Mouse (Mus musculus): ENCODE measurements around the gene Lcmt2.

The Lcmt2 gene

DNA sequence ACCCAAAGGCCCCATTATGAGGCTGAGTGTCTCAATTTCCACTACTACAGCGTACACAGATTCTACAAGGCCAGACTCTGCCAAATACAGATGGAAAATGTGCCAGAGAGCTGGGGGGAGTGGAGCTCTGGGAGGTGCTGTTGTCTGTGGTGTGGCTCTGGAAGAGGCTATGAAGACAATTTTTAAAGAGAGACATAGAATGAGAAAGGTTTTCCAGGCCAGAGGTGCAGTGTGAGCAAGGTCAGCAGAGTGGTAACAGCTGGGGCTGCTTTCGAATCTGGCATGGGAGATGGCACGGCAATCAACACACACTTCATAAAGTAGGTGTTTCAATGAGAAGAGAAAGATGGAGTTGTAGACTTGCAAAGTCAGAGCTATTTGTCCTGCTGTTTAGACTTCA lies 21.2 kb downstream of the Lcmt2 start:
- in situ Hi-C loops (cut with MboI, MseI), result no loop called here

DNA sequence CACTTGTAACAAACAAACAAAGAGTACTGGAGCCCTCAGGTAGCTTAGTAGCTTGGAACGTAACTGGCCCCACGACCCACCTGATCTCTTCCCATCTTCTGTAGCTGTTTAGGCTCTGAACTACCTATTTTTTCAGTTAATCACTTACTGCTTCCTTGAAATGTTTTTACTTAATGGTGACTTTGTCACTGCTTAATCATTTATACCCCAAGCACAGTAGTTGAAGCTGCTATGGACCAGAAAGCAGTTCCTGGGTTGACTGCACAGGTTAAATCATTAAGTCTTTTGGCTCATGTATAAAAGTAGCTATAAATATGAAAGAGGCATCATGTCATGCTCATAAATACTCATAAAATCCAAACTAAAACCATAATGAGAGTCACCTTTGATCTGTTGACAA lies 25.0 kb downstream of the Lcmt2 start:
- in situ Hi-C loops (cut with MboI, MseI), result no loop called here

DNA sequence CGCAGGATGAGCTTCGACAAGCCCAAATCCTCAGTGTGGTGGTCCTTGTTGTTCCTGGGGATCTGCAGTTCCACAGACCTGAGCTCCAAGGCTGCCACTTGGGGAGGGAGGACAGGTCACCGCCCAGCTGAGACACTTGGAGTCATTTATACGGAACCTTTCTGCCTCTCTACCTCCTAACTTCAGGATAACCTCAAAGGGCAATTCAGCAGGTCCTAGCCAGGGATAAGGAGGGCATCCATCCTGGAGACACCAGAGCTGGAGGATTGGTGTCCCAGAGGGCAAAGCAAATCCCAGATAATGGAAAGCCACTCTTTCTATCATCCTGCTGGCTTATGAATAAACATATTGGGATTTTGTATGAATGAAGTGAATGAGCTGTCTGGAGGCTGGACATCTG lies 30.8 kb downstream of the Lcmt2 start, which contains the start of gene Tgm7:
Tgm7 (minus strand) TSS at position 101 of the 400 bp plus-strand sequence.
- in situ Hi-C loops (cut with MboI, MseI), result no loop called here

DNA sequence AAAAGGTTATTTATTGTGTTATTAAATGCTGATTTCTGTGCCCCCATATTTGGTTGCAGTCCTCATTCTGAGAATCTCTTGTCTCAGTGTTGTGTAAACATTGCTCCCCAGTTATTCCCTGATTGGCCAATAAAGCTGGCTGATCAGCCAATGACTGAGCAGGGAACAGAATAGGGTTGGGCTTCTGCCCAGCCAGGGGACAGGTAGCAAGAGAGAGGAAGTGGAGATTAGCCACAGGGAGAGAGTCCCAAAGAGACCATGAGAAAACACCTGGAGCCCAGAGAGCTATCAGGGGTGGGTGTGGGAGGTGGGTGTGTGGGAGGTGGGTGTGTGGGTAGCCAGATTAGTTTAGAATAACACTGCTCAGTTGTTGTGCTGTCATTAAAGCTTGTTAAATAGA lies 34.5 kb downstream of the Lcmt2 start:
- in situ Hi-C loops (cut with MboI, MseI), result no loop called here

DNA sequence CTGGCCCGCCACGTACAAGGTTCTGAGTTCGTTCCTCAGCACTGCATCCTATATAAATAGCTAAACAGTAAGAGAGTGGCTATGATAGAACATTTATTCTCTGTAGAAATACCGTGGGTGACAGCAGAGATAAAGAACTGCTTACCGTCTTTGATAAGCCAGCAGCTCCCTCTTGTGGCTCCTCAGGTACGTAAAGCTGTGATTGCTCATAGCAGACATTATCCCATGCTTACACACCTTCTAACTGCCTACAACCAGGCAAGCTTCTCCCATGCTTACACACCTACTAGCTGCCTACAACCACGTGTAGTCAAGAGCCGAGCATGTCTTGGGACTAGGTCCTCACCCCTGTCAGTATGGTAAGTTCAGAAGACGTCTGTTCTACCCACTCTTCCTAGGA lies 38.4 kb downstream of the Lcmt2 start:
- in situ Hi-C loops (cut with MboI, MseI), result no loop called here

DNA sequence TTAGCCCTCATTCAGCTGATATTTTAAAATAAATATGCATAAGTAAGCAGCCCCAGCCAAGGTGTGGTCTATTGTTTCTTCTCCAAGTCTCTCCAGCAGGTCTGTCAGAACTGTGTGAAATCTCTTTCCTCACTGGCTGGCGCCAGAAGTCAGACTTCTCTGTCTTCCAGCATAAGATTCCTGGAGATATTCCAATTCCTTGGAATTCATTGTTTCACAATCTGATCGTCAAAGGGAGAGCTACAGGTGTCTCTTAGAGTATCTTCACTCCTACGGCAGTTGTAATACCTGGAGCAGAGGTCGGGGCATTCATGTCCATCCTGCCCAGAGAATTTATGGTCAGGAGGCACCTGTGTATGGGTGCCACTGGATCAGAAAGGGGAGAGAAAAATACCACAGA lies 50.7 kb downstream of the Lcmt2 start:
- in situ Hi-C loops (cut with MboI, MseI), result loop anchor here in 1 of 2 experiments (5.0 to 10.0 kb wide), 2 partner anchors 47 to 625 kb away; no protein-coding TSS in a partner anchor

DNA sequence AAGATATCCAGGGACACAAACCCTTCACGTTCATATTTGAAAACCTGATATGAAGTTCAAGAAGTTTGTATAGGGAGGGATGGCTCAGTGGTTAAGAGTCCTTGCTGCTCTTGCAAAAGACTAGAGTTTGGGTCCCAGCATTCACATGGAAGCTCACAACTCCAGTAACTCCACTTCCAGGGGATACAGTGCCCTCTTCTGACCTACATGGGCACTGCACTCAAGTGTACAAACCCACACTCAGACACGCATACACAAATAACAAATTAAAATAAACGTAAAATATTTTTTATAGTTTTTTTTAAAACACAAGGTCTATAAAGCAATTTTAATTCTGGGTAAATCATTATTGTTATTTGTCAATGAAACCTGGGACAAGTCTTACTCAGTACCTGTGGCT lies 51.9 kb downstream of the Lcmt2 start:
- in situ Hi-C loops (cut with MboI, MseI), result loop anchor here in 1 of 2 experiments (5.0 kb wide), 1 partner anchor 46 kb away; no protein-coding TSS in a partner anchor

DNA sequence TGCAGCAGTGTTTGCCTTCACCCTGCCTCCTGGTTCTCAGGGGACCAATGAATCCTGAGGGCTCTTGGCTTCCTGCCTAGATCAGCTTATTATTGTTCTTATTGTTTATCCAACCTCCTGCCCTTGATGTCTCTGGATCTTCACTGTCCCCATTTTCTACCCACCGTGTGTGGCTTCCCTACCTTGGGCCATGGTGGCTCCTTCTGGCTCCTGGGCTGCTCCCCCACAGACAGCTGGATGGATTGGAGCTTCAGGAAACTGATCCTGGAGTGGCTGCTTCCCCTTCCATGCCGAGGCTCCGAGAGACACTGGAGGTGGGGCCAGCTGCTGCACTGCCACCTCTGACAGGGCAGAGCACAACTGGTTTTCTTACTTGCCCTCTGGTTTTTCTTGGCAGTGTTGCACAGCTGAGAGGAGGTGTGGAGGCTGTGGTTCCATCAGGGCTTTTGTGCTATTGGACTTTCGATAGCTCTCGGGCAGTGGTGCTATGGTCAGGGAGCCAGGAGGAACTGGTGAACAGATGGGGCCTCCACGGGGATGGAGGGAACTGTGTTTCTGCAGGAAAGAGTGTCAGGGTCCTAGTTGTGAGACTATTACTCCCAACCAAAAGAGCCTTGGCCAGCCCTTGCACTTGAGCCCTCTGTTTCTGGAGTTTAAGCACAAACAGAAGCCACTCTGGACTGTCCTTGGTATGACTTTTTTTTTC lies 54.8 kb downstream of the Lcmt2 start, which contains the start of gene Tgm5:
Tgm5 (minus strand) TSS at position 362 of the 706 bp plus-strand sequence.
- in situ Hi-C loops (cut with MboI, MseI), result loop anchor here in 1 of 2 experiments (5.0 kb wide), 1 partner anchor 43 kb away; no protein-coding TSS in a partner anchor

DNA sequence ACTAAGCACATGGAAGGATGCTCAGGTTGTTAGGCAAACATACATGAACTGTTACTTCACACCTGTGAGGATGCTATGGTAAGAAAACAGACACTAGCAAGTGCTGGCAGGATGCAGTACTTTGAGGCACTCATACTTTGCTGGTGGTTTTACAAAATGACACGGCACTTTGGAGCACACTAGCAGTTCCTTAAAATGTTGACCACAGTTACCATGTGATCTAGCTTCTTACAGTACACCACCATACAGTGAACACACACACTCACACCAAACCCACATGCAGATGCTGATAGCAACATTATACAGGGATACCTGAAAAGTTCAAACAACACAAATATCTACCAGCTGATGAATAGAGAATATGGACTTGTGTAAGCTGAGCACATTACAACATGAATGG lies 57.8 kb downstream of the Lcmt2 start:
- in situ Hi-C loops (cut with MboI, MseI), result no loop called here

All from T-helper 17 cell (primary cell).